Mouse (Mus musculus): ENCODE measurements around the gene Rsph6a. TPM values are rescaled to one million over a fixed set of nuclear protein-coding genes. Genes with fewer than 3 reads are reported as not detected.

Gene Rsph6a
- polyA plus RNA-seq, 1 experiment from 2014 or later = not detected

DNA sequence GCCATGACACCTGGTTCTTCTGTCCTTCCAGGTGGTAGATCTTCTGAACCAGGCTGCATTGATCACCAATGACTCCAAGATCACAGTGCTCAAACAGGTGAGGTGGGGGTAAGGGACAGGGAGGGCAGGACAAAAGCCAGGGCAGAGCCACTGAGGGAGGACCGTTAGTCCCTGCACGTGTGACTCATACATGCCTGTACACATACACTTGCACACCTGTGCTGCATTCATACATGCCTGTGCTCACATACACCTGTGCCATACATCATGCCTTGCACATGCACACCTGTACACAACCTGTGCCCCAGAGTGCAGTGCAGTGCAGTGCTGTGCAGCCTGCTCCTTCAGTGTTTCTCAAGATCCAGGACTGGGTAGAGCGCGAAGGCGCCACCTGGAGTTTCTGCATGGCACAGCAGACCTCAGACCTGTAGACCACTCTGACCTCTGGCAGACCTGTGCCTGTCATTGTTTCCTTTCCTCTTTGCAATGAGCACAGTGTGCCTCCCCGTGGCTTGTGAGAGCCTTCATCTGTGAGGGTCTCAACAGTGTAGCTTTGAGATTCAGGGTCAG, 25.3 kb upstream of the Rsph6a start:
- H3K9me3 ChIP-seq (replicated peaks; ENCODE audit: control insufficient read depth, low read length) = no peaks in the 10 kb centered on the region
- no peak overlapping the region for H3K9ac ChIP-seq (ENCODE audit: low read depth, low read length)
- H3K4me3 ChIP-seq (ENCODE audit: low read depth, low read length) = no peak overlapping the region
- no peaks in the 10 kb centered on the region for H3K27me3 ChIP-seq (ENCODE audit: control insufficient read depth, insufficient read depth, low read depth, low read length)
- peaks cover 22% of the 10 kb centered on the region for H3K36me3 ChIP-seq (ENCODE audit: control insufficient read depth, insufficient read depth)
- 63% methylated on average over 6 of the region's 6 CpGs for WGBS (ENCODE audit: insufficient replicate concordance)
- no peak overlapping the region for H3K27ac ChIP-seq (ENCODE audit: low read length)
- H3K4me2 ChIP-seq (ENCODE audit: low read depth, low read length) = no peak overlapping the region
- ATAC-seq (ENCODE audit: low read depth) = no peak
- peaks cover 23% of the 10 kb centered on the region for H3K4me1 ChIP-seq (ENCODE audit: control insufficient read depth, low read depth, low read length)

DNA sequence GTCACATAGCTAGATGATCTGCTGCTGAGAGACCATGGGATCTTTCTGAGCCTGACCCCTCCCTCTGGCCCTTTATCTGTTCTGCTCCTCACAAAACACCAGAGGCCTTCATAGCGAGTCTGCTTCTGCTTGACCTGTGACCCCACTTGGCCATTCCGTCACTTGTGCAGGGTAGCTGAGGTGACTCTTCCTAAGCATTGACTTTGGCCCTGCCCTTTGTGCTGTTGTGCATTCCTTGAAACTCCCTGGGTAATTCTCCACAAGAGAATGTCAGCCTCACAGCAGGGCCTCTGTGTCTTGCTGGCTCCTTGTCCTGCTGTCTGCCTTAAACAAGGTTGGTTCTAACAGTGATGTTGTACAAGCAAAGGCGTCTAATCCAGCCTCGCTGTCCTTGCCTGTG, 22.8 kb upstream of the Rsph6a start:
- Histone ChIP-seq H3K9me3 (replicated peaks; ENCODE audit: control insufficient read depth, low read length) (no peaks in the 10 kb centered on the region), H3K4me3 (ENCODE audit: low read depth, low read length) (no peak overlapping the region), H3K27me3 (ENCODE audit: control insufficient read depth, insufficient read depth, low read depth, low read length) (no peaks in the 10 kb centered on the region), H3K36me3 (ENCODE audit: control insufficient read depth, insufficient read depth) (peaks cover 33% of the 10 kb centered on the region), H3K4me2 (ENCODE audit: low read depth, low read length) (no peak overlapping the region), H3K27ac (ENCODE audit: low read length) (no peak overlapping the region), H3K4me1 (ENCODE audit: control insufficient read depth, low read depth, low read length) (peaks cover 4% of the 10 kb centered on the region), H3K9ac (ENCODE audit: low read depth, low read length) (no peak overlapping the region)
- no peak for ATAC-seq (ENCODE audit: low read depth)
- WGBS (ENCODE audit: insufficient replicate concordance) = 73% methylated on average over 4 of the region's 4 CpGs

DNA sequence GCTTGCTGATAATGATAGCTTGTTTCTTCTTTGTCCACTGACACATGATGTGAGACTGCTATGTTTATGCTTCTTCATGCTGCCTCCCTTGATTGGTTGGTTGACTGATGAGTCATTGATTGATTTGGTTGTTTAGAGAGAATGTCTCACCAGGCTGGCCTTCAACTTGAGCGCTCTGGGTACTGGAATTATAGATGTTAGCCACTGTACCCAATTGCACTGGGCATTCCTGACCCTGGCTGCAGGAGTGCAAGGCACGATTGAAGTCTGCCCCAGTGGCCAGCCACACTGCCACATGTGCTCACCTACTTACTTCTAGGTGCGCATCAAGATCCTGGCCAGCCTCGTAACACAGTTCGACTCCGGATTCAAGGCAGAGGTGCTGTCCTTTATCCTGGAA, 9.9 kb upstream of the Rsph6a start:
- no peak for ATAC-seq (ENCODE audit: low read depth)
- no peaks in the 10 kb centered on the region for H3K27me3 ChIP-seq (ENCODE audit: control insufficient read depth, insufficient read depth, low read depth, low read length)
- no peak overlapping the region for H3K27ac ChIP-seq (ENCODE audit: low read length)
- peaks cover 67% of the 10 kb centered on the region for H3K36me3 ChIP-seq (ENCODE audit: control insufficient read depth, insufficient read depth)
- no peak overlapping the region for H3K4me2 ChIP-seq (ENCODE audit: low read depth, low read length)
- H3K9me3 ChIP-seq (replicated peaks; ENCODE audit: control insufficient read depth, low read length) = no peaks in the 10 kb centered on the region
- no peaks in the 10 kb centered on the region for H3K4me1 ChIP-seq (ENCODE audit: control insufficient read depth, low read depth, low read length)
- no peak overlapping the region for H3K9ac ChIP-seq (ENCODE audit: low read depth, low read length)
- WGBS (ENCODE audit: insufficient replicate concordance) = 92% methylated on average over 6 of the region's 6 CpGs
- no peak overlapping the region for H3K4me3 ChIP-seq (ENCODE audit: low read depth, low read length)

DNA sequence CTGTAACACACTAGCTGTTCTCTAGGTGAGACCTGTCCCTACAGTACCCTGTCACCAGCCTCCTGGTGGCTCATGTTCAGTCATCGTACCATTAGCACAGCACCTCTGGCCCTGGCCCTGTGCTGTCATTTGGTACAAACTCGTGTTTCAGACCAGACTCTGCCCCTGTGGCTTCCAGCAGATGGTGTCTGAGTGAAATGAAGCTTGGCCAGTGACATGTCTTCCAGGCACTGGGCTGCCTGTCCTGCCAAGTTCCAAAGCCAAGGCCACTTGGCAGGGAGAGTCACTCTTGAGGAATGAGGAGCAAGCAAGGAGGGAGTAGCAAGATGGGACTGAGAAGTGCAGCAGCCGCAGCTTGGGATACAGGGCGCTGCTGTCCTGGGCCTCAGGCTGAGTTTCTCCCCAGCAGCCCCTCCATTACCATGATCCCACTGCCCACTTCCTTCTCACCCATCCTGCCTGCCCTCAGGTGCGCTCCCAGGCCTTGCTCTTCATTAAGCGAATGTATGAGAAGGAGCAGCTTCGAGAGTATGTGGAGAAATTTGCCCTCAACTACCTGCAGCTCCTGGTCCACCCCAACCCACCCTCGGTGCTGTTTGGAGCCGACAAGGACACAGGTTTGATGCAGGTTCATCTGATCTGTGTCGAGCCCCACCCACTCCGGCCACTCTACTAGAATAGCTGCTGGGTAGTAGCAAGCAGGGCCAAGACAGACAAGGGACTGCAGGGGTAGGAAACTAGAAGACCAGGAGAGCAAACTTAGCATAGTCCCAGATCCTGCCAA, 8.0 kb upstream of the Rsph6a start:
- H3K4me3 ChIP-seq (ENCODE audit: low read depth, low read length) = no peak overlapping the region
- H3K27ac ChIP-seq (ENCODE audit: low read length) = no peak overlapping the region
- no peak overlapping the region for H3K9ac ChIP-seq (ENCODE audit: low read depth, low read length)
- no peaks in the 10 kb centered on the region for H3K27me3 ChIP-seq (ENCODE audit: control insufficient read depth, insufficient read depth, low read depth, low read length)
- WGBS (ENCODE audit: insufficient replicate concordance) = 81% methylated on average over 11 of the region's 11 CpGs
- ATAC-seq (ENCODE audit: low read depth) = no peak
- no peak overlapping the region for H3K4me2 ChIP-seq (ENCODE audit: low read depth, low read length)
- no peaks in the 10 kb centered on the region for H3K4me1 ChIP-seq (ENCODE audit: control insufficient read depth, low read depth, low read length)
- H3K36me3 ChIP-seq (ENCODE audit: control insufficient read depth, insufficient read depth) = peaks cover 63% of the 10 kb centered on the region
- no peaks in the 10 kb centered on the region for H3K9me3 ChIP-seq (replicated peaks; ENCODE audit: control insufficient read depth, low read length)

DNA sequence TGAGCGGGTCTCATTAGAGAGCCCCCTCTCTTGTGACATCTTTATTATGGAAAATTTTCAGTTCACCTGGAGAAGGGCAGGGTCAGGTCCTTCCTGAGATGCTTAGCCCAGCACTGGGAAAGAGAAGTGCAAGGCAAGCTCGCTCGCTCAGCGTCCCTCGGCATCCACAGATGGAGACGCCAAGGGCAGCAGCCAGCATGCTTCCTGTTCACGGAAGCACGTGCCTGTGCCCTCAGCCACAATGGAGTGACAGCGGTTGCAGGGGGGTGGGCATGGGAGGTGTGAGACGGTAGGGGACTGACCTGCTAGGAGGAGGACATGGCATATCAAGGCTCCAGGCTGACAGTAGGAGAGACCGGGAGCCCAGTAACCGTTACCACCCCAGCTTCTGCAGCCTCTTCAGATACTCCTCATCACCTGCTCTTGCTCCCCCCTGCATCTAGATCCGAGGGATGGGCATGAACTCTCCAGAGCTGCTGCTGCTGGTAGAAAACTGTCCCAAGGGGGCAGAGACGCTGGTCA, 6.4 kb upstream of the Rsph6a start:
- no peak overlapping the region for H3K4me2 ChIP-seq (ENCODE audit: low read depth, low read length)
- H3K27ac ChIP-seq (ENCODE audit: low read length) = no peak overlapping the region
- H3K27me3 ChIP-seq (ENCODE audit: control insufficient read depth, insufficient read depth, low read depth, low read length) = no peaks in the 10 kb centered on the region
- no peak for ATAC-seq (ENCODE audit: low read depth)
- no peaks in the 10 kb centered on the region for H3K9me3 ChIP-seq (replicated peaks; ENCODE audit: control insufficient read depth, low read length)
- H3K9ac ChIP-seq (ENCODE audit: low read depth, low read length) = no peak overlapping the region
- WGBS (ENCODE audit: insufficient replicate concordance) = 78% methylated on average over 14 of the region's 14 CpGs
- peaks cover 50% of the 10 kb centered on the region for H3K36me3 ChIP-seq (ENCODE audit: control insufficient read depth, insufficient read depth)
- H3K4me1 ChIP-seq (ENCODE audit: control insufficient read depth, low read depth, low read length) = no peaks in the 10 kb centered on the region
- no peak overlapping the region for H3K4me3 ChIP-seq (ENCODE audit: low read depth, low read length)

DNA sequence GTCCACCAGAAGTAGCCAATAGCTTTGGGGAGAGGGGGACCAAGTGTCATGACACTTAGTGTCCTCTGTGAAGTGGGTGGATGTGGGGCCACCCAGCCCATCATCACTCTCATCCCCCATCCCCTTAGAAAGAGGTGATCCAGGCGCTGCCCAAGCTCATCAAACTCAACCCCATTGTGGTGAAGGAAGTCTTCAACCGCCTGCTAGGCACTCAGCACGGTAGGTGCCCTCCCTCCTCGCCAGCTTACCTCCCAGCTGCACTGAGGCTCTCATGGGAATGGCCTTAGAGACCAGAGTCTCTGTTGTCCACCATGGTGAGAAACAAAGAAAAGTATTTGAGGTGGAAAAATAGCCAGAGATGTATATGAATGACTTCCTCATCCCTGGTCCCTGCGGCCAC, 5.2 kb upstream of the Rsph6a start:
- H3K27ac ChIP-seq (ENCODE audit: low read length) = no peak overlapping the region
- WGBS (ENCODE audit: insufficient replicate concordance) = 76% methylated on average over 5 of the region's 5 CpGs
- no peak for ATAC-seq (ENCODE audit: low read depth)
- H3K9ac ChIP-seq (ENCODE audit: low read depth, low read length) = no peak overlapping the region
- H3K4me2 ChIP-seq (ENCODE audit: low read depth, low read length) = no peak overlapping the region
- peaks cover 45% of the 10 kb centered on the region for H3K36me3 ChIP-seq (ENCODE audit: control insufficient read depth, insufficient read depth)
- H3K27me3 ChIP-seq (ENCODE audit: control insufficient read depth, insufficient read depth, low read depth, low read length) = no peaks in the 10 kb centered on the region
- no peaks in the 10 kb centered on the region for H3K9me3 ChIP-seq (replicated peaks; ENCODE audit: control insufficient read depth, low read length)
- no peaks in the 10 kb centered on the region for H3K4me1 ChIP-seq (ENCODE audit: control insufficient read depth, low read depth, low read length)
- no peak overlapping the region for H3K4me3 ChIP-seq (ENCODE audit: low read depth, low read length)

DNA sequence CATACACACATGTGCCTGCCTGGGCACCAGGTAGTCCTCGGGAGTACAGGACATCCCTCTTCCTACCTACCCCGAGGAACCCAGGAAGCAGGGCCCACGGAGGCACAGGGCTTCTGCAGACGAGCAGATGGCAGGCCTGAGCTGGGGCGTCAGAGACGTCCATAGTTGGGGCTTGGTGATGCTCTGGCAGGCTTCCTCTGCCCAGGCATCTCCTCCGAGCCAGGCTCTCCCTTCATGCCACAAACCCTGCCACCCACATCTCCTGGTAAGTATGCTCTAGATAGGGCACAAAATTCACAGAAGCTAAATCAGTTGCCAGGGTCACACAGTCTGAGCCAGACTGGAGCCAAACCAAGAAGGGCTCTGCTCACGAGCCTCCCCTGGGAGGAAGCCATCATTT, 4.3 kb upstream of the Rsph6a start:
- H3K4me1 ChIP-seq (ENCODE audit: control insufficient read depth, low read depth, low read length) = no peaks in the 10 kb centered on the region
- no peak overlapping the region for H3K9ac ChIP-seq (ENCODE audit: low read depth, low read length)
- no peaks in the 10 kb centered on the region for H3K27me3 ChIP-seq (ENCODE audit: control insufficient read depth, insufficient read depth, low read depth, low read length)
- 73% methylated on average over 8 of the region's 8 CpGs for WGBS (ENCODE audit: insufficient replicate concordance)
- ATAC-seq (ENCODE audit: low read depth) = no peak
- no peaks in the 10 kb centered on the region for H3K9me3 ChIP-seq (replicated peaks; ENCODE audit: control insufficient read depth, low read length)
- no peak overlapping the region for H3K27ac ChIP-seq (ENCODE audit: low read length)
- no peak overlapping the region for H3K4me3 ChIP-seq (ENCODE audit: low read depth, low read length)
- H3K4me2 ChIP-seq (ENCODE audit: low read depth, low read length) = no peak overlapping the region
- H3K36me3 ChIP-seq (ENCODE audit: control insufficient read depth, insufficient read depth) = peaks cover 37% of the 10 kb centered on the region

DNA sequence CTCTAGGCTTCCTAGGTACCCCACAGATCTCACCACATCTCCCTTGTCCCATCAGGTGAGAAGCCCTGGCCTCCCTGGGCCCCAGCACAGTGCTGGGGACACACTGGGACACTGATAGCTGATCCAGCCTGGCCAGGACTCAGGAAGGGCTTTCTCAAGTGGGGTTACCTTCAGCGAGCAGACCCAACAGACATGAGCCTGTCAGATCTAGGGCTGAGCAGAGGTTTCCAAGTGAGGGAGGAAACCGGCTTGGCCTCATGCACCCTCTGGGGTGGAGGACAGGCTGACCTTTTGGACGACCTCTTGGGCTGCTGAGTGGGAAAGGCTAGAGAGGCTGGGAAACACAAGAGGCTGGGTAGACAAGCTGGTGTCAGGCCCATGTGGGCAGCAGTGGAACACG, 3.3 kb upstream of the Rsph6a start:
- H3K9ac ChIP-seq (ENCODE audit: low read depth, low read length) = no peak overlapping the region
- no peaks in the 10 kb centered on the region for H3K9me3 ChIP-seq (replicated peaks; ENCODE audit: control insufficient read depth, low read length)
- H3K36me3 ChIP-seq (ENCODE audit: control insufficient read depth, insufficient read depth) = peaks cover 27% of the 10 kb centered on the region
- no peak overlapping the region for H3K27ac ChIP-seq (ENCODE audit: low read length)
- H3K4me2 ChIP-seq (ENCODE audit: low read depth, low read length) = no peak overlapping the region
- no peaks in the 10 kb centered on the region for H3K4me1 ChIP-seq (ENCODE audit: control insufficient read depth, low read depth, low read length)
- H3K4me3 ChIP-seq (ENCODE audit: low read depth, low read length) = no peak overlapping the region
- WGBS (ENCODE audit: insufficient replicate concordance) = 61% methylated on average over 4 of the region's 4 CpGs
- H3K27me3 ChIP-seq (ENCODE audit: control insufficient read depth, insufficient read depth, low read depth, low read length) = no peaks in the 10 kb centered on the region
- ATAC-seq (ENCODE audit: low read depth) = no peak

DNA sequence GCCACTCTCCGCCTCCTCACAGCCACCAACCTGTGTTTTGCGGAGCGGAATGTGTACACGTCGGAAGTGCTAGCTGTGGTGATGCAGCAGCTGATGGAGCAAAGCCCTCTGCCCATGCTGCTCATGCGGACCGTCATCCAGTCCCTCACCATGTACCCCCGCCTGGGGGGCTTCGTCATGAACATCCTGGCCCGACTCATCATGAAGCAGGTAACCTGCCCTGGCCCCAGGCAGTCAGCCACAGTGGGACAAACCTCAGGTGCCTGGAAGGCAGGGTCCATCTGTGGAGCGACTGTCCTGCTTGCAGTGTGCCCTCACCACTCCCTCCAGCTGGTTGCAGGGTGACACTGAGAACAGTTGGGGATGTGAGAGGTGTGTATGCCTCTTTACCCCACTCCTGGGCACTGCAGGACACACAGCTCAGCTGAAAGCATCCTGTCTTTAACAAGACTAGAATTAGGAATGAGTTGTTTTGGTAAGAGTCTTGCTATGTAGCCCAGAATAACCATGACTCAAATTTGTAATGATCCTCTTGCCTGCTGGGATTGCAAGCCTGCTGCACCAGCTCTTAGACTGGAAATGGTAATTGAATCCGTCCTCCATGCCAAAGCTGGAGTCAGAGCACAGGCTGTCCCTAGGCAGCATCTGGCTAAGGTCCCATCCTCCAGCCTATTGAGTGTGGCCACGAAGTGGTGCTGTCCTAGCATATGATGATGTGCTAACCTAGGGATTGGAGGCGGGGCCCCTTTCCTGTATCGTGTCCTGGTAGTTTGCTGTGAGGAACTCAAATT, 1.9 kb upstream of the Rsph6a start:
- Histone ChIP-seq H3K4me2 (ENCODE audit: low read depth, low read length) (no peak overlapping the region), H3K9ac (ENCODE audit: low read depth, low read length) (no peak overlapping the region), H3K27me3 (ENCODE audit: control insufficient read depth, insufficient read depth, low read depth, low read length) (no peaks in the 10 kb centered on the region), H3K27ac (ENCODE audit: low read length) (no peak overlapping the region), H3K9me3 (replicated peaks; ENCODE audit: control insufficient read depth, low read length) (no peaks in the 10 kb centered on the region), H3K36me3 (ENCODE audit: control insufficient read depth, insufficient read depth) (peaks cover 18% of the 10 kb centered on the region), H3K4me1 (ENCODE audit: control insufficient read depth, low read depth, low read length) (no peaks in the 10 kb centered on the region), H3K4me3 (ENCODE audit: low read depth, low read length) (no peak overlapping the region)
- WGBS (ENCODE audit: insufficient replicate concordance) = 78% methylated on average over 15 of the region's 15 CpGs
- ATAC-seq (ENCODE audit: low read depth) = no peak
